Mouse (Mus musculus) lung, postnatal 0 days (tissue): Measurements from ENCODE around the gene Nmnat2.

ENCODE experiments used
- CTCF ChIP-seq: IDR thresholded peaks from 2 replicates; pipeline ENCODE4 v1.5.1; 2016; ENCODE audit warnings: antibody characterized with exemption, mild to moderate bottlenecking
- EP300 ChIP-seq: IDR thresholded peaks from 2 replicates; pipeline ENCODE4 v1.6.1; 2016; ENCODE audit warnings: antibody characterized with exemption, mild to moderate bottlenecking, control low read depth

- TF ChIP-seq CTCF (no peak), EP300 (peak; percentile 98)
Observed at GRCm38 (mm10) chr1:153122764-153123163, 168.0 kb downstream of the Nmnat2 start.
